Mouse (Mus musculus) T-cell, adult 2 months (primary cell): Measurements from ENCODE around the gene Atf7ip.
A peak's percentile ranks its signal among the peaks of the same experiment; 100 is the strongest.

Experiments
- DNase-seq: peaks from one replicate; pipeline ENCODE4 v3.0.0; 2022; ENCODE audit warnings: low spot score

Gene Atf7ip

GRCm38 (mm10) chr6:136522658-136523057 is 16.7 kb downstream of the Atf7ip start:
- no peak for DNase-seq

GRCm38 (mm10) chr6:136524751-136525150 is 18.8 kb downstream of the Atf7ip start:
- DNase-seq: no peak

- no peak for DNase-seq
Observed at GRCm38 (mm10) chr6:136525567-136525966, 19.6 kb downstream of the Atf7ip start.

GRCm38 (mm10) chr6:136529156-136529555 is 23.2 kb downstream of the Atf7ip start:
- no peak for DNase-seq

GRCm38 (mm10) chr6:136531792-136532230 is 25.8 kb downstream of the Atf7ip start:
- peak; percentile 83 for DNase-seq

- no peak for DNase-seq
Observed at GRCm38 (mm10) chr6:136532535-136533291, 26.7 kb downstream of the Atf7ip start.

GRCm38 (mm10) chr6:136533804-136534203 is 27.8 kb downstream of the Atf7ip start:
- no peak for DNase-seq

GRCm38 (mm10) chr6:136534444-136534843 is 28.5 kb downstream of the Atf7ip start:
- no peak for DNase-seq

- no peak for DNase-seq
Observed at GRCm38 (mm10) chr6:136535176-136535575, 29.2 kb downstream of the Atf7ip start.

- DNase-seq: no peak
Observed at GRCm38 (mm10) chr6:136536121-136536520, 30.2 kb downstream of the Atf7ip start.

GRCm38 (mm10) chr6:136541350-136541749 is 35.4 kb downstream of the Atf7ip start:
- DNase-seq: no peak

GRCm38 (mm10) chr6:136542105-136542504 is 36.1 kb downstream of the Atf7ip start:
- no peak for DNase-seq

GRCm38 (mm10) chr6:136543164-136543563 is 37.2 kb downstream of the Atf7ip start:
- no peak for DNase-seq

- no peak for DNase-seq
Observed at GRCm38 (mm10) chr6:136545284-136545870, 39.4 kb downstream of the Atf7ip start.

GRCm38 (mm10) chr6:136546286-136546685 is 40.3 kb downstream of the Atf7ip start:
- DNase-seq: no peak

- no peak for DNase-seq
Observed at GRCm38 (mm10) chr6:136546987-136547386, 41.0 kb downstream of the Atf7ip start.

GRCm38 (mm10) chr6:136548041-136548770 is 42.2 kb downstream of the Atf7ip start:
- DNase-seq: no peak

- DNase-seq: no peak
Observed at GRCm38 (mm10) chr6:136548796-136549195, 42.8 kb downstream of the Atf7ip start.

- DNase-seq: no peak
Observed at GRCm38 (mm10) chr6:136549606-136550005, 43.6 kb downstream of the Atf7ip start.

GRCm38 (mm10) chr6:136550596-136551304 is 44.8 kb downstream of the Atf7ip start:
- no peak for DNase-seq

GRCm38 (mm10) chr6:136551550-136552109 is 45.7 kb downstream of the Atf7ip start:
- no peak for DNase-seq

GRCm38 (mm10) chr6:136553156-136553555 is 47.2 kb downstream of the Atf7ip start:
- no peak for DNase-seq
